Mouse (Mus musculus): ENCODE measurements around the gene Dhx29. TPM values are rescaled to one million over a fixed set of nuclear protein-coding genes. Genes with fewer than 3 reads are reported as not detected.

Dhx29 gene
- polyA plus RNA-seq (2012; rRNA removed), result 2.2 and 2.4 TPM in 2 replicates

DNA sequence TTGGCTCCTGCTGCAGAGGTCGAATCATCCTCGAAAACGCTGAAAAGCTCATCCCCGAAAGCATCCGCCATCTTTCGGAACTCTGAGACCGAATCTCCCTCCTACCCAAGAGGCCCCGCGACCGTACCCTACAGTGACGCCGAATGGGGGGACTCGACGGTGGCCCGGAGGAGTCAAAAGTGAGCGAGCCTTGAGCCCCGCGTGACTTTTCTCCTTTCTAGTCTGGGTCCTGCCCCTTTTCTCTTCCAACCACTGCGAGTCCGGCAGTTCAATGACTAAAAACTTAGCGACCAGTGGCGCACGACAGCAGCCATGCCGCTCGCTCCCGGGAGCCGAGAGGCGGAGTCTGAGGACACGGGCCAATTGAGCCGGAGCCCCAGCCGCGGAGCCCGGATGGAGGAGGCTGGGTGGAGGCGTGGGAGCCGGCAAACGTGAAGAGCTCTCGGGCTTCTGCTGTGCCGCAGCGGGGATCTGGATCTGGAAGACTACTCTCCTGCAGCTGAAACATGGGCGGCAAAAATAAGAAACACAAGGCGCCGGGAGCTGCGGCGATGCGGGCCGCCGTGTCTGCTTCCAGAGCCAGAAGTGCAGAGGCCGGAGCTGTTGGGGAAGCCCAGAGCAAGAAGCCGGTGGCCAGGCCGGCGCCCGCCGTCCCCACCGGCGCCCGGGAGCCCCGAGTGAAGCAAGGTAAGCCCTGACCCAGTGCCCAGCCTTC lies at the start of gene Dhx29, which contains the start of gene Mtrex:
Gene Dhx29, plus strand, starts transcription at position 168 of the 715 bp plus-strand sequence.
Gene Mtrex, minus strand, starts transcription at position 112 of the 715 bp plus-strand sequence.
- peak; percentile 98 for DNase-seq (ENCODE audit: low read depth, low spot score)
- under 1% methylated on average over 57 of the region's 57 CpGs for WGBS

DNA sequence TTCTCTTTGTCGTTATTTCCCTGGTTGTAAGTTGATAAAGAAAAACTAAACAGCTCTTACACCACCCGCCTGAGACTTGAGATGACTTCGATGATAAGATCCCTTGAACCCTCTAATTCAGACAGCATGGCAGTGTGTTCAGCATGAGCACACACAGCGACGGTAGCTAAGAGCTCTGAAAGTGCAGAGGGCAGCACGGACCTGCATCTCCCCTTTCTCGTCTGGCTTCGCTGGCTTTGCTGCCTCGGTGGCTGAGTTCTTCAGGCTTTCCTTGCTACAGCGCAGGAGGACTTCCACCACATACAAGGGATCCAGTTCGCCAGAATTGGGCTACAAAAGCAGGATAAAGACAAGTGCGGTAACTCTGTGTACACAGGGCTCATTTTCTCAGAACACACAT lies 40.0 kb upstream of the Dhx29 start:
- WGBS, result 95% methylated on average over 12 of the region's 12 CpGs
- no peak for DNase-seq (ENCODE audit: low read depth, low spot score)

DNA sequence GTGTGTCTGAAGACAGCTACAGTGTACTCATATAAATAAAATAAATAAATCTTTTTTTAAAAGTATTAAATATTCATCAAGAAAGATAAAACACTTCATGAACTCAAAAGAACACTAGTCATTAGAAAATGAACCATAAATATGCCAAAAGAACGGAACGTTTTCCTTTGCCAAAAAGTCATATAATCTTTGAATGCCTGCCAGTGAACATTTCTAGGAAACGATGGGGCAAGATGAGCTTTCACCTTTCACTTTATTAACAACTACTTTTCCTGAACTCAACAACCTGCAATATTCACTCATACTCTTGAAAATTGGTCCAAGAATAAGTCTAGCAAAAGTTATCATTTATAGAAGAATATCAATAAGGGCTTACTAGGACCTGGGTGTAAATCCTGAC lies 25.1 kb upstream of the Dhx29 start:
- 55% methylated on average over 3 of the region's 3 CpGs for WGBS
- DNase-seq (ENCODE audit: low read depth, low spot score), result no peak

DNA sequence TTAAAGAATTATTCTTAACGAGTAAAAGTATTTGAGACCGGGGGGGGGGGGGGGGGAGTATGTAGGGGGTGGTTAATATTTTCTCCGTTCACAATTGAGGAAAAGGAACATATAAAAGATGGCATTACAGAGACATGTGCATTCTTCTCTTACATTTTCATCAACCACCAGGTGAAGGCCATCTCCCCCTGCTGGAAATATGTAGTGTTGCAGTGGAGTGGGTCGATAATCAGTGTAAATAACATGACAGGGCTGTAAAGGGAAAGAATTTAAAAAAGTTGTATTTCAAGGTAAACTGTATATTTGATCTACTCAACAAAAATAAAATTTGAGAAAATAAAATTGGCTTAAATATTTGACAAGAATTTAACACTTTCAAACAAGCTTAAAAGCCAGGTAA lies 17.6 kb upstream of the Dhx29 start:
- no peak for DNase-seq (ENCODE audit: low read depth, low spot score)
- WGBS, result 39% methylated on average over 4 of the region's 4 CpGs

DNA sequence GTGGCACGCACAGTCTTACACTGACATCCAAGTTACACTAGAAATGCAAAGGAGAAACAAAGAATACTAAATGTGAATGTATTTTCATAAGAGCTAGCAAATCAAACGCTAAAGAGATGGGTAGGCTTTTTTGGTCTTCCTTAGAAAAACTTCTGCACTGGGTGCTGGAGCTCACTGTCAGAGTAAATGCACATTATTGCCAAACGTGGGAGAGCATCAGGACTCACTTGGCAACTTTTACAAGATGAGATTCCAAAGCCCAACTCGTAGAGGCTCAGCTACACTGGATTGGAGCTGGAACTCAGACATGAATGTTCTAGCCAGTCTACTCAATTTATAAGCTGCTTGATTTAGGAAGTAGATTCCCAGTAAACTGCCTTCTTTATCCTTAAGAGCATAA lies 16.8 kb upstream of the Dhx29 start:
- WGBS, result 75% methylated on average over 4 of the region's 4 CpGs
- DNase-seq (ENCODE audit: low read depth, low spot score), result no peak

DNA sequence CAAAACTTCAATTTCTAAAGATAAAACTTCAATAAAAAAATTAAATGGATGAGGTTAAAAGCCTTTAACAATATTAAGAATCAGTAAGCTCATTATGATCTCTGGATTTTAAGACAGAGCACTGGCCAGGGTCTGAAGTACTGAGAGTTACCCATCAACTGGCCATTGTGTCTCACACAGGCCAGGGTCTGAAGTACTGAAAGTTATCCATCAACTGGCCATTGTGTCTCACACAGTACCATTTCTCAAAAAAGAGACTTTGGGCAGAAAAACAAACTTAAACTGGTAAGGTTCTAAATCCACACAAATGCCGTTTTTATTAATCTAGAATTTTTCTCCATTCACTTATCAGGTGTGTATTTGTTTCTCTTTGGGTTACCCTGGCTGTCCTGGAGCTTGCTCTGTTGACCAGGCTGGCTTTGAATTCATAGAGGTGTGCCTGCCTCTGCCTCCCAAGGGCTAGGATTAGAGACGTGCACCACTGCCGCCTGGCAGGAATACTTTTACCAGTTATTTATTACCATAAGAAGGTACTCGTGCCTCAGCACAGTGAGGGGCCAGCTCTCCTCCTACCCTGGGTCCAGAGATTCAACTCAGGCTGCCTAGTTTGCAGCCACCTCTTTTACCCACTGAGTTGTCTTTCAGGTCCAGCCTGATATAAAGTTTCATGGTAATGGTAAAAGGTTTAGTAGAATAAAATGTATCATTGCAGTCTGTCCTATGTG lies 8.0 kb upstream of the Dhx29 start:
- 88% methylated on average over 4 of the region's 4 CpGs for whole genome bisulfite sequencing
- no peak for DNase-seq (ENCODE audit: low read depth, low spot score)

DNA sequence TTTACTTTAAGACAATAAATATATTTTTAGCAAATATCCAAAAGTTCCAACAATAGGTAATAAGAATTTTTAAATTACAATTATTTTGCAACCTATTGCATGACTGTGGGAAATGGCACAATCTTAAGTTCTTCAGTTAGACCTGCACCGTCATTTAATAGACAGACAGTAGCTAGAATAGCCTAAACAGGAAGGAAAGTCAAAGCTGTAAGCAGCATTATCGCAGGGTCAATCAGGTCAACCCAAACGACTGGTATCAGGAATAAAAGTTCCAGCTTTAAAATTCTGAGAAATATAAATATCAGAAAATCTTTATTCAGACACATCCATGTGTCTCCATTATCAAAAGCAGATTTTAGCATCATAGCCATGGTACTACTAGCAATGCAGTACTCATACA lies 6.3 kb upstream of the Dhx29 start:
- 80% methylated on average over 3 of the region's 3 CpGs for WGBS

DNA sequence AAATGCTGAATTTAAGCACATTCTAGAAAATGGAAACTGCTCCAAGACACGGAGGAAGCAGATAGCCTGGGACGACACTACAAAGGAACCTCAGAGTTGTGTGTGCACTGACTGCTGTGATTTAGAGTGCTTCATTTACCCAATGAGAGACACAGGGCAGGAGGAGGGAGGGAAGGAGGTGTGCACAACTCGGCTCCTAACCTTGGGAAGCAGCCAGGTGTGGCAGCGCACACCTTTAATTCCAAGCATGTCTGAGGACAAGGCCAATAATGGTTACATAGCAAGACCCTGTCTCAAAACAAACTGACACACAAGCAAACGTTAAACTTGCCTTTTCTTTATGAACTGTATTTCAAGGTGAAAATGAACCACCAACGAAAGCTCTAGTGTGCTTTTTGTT lies 2.0 kb upstream of the Dhx29 start:
- 16% methylated on average over 6 of the region's 6 CpGs for WGBS
- DNase-seq (ENCODE audit: low read depth, low spot score), result no peak

More for the DNA sequence above, 6.3 kb upstream of the Dhx29 start:
- DNase-seq (ENCODE audit: low read depth, low spot score), result no peak

DNA sequence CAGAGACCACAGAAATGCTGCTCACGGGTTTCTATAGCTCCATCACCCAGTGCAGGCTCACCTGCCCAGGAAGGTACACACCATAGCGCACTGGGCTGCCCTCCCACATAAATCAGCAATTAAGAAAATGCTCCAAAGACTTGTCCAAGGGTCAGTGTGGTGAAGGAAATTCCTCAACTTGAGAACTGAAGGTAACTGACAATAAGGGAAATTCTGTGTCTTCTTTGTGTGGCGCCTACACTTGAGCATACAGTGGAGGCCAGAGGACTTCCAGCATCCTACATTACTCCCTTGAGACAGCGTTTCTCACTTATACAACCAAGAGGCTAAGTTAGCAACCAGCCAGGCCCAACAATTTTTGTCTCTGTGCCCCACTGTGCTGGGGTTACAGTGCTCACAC lies 1.3 kb upstream of the Dhx29 start:
- no peak for DNase-seq (ENCODE audit: low read depth, low spot score)

DNA sequence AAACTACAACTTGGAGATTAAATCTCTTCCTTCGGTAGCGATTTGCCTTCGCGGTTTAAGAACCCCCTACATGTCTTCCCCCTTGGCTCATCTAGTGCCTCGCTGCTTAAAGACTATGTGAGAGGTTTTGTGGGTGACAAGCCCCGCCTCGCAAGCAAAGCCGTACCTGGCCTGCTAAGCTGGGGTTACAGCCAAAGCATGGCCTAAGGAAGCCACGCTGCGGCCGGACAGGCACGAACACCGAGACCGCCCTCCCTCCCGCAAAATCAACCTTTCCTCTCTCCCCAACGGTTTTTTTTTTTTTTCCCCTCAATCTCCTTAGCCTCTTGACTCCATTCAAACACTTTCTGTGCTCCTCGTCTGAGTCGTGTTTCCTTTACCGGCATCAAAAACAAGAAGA lies 458 bp upstream of the Dhx29 start:
- peak; percentile 4 for DNase-seq (ENCODE audit: low read depth, low spot score)
- whole genome bisulfite sequencing, result under 1% methylated on average over 19 of the region's 19 CpGs

More for the DNA sequence above, 1.3 kb upstream of the Dhx29 start:
- 38% methylated on average over 4 of the region's 4 CpGs for WGBS

DNA sequence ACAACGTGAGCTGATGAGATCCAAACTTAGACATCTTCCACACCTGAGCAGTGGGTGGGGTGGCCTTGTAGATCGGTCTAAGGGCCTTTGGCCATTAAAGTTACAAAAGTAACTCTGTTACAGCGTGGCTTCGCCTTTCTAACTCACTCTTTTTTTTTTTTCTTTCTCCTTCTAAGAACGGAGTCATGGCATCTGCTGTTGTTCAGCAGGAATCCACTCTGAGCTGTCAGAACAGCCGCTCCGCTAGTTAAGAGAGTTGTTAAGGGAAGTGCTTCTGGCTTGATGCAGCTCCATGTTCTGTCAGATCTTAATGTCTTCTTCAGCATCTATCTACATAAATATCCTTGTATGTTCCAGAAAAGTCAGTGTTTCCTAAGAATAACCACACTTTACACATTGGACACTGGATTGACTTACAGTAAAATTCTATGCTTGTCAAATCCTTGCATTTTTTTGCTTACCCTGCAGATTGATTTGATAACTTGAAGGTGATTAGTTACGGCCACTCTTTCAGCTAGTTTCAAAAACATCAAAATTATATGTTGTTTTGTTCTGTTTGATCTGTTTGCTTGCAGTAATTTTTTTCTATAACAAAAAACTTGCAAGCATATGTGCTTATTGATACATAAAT lies 899 bp downstream of the Dhx29 start:
- WGBS, result 6% methylated on average over 8 of the region's 8 CpGs
- DNase-seq (ENCODE audit: low read depth, low spot score), result no peak

DNA sequence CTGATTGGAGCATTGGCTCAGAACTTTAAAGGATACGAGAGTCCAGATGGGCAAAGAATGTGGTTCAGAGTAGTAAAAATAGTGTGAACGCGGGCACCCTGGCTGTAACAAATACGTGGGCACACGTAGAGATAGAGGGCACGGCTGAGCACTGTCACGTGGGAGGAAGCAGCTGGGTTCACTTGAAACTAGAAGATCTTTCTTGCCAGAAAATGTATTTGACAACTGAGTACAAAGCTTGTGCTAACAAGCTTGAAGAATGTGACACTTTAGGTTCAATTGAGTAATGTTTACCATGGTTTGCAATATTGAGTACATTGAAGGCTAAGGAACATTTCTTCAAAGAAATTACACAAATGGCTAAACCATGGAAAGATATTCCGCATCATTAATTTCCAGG lies 10.9 kb downstream of the Dhx29 start:
- 94% methylated on average over 8 of the region's 8 CpGs for WGBS
- DNase-seq (ENCODE audit: low read depth, low spot score), result no peak

DNA sequence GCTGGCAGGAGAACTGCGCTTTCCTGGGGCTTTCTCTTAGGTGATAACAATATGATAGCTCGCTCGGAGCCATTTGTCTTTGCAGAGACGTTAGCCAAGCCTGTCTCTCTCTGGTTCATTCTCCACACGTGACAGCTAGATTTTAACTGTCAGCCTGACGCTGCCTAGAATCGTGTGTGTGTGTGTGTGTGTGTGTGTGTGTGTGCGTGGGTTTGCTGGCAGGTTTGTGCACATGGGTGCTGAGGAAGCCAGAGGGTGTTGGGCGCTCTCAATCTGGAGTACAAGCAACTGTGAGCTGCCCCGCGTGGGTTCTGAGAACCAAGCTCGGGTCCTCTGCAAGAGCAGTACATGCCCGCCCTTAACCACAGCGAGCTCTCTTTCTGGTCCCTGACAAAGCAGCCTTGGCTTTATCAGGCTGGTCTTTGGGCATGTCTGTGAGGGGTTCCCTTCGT lies 14.7 kb downstream of the Dhx29 start:
- WGBS, result 81% methylated on average over 15 of the region's 15 CpGs
- no peak for DNase-seq (ENCODE audit: low read depth, low spot score)

DNA sequence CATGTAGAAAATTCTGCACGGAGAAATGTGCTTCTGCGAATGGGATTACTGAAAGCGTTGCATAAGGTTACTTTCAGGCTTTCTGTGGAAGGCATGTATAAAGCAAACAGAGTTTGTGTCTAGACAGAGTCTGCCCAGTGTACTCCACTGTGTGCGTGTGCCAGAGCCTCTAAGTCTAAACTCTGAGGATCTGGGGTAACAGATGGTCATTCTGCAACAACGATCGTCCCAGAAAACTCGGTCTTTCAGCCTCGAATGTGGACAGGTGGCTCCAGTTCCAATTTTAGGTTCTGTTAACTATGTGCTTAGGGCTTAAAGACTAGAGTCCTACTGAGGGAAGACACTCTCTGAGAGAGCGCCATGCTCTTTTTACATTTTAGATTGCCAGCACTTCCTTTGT lies 18.1 kb downstream of the Dhx29 start:
- DNase-seq (ENCODE audit: low read depth, low spot score), result no peak
- WGBS, result 94% methylated on average over 9 of the region's 9 CpGs

DNA sequence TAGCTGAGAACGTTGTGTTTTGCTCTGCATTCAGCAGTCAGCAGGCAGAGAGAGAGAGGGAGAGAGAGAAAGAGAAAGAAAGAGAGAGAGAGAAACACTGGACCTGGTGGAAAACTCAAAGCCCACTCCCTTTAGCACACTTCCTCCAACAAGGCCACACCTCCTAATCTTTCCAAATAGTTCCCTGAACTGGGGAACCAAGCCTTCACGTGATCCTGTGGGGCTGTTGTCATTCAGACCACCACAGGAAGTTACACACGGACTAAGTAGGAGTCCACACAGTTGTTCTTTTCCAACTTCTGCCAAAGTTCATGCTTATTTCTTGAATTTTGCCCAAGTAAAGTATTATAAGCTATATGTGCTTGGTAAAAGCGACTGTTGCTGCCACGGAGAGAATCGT lies 18.6 kb downstream of the Dhx29 start:
- DNase-seq (ENCODE audit: low read depth, low spot score), result no peak
- 90% methylated on average over 6 of the region's 6 CpGs for WGBS

DNA sequence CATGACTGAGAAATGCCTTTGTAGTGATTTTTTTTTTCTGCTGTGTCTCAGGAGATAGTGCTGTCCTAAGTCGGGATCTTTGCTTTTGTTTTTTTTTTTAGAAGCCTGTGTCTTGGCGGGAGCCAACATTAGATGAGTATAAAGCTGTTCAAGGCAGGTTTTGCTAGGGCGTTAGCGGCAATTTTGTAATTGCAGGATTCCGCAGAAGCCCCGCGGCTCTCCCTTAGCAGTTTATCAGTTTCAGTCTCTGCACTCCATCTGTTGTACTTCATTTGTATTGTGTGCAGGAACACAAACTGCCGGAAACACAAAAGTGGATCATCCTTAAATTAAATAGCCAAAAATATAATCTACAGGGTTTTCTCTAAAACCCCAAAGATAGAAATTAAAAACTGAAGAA lies 26.8 kb downstream of the Dhx29 start:
- no peak for DNase-seq (ENCODE audit: low read depth, low spot score)
- 94% methylated on average over 8 of the region's 8 CpGs for WGBS

DNA sequence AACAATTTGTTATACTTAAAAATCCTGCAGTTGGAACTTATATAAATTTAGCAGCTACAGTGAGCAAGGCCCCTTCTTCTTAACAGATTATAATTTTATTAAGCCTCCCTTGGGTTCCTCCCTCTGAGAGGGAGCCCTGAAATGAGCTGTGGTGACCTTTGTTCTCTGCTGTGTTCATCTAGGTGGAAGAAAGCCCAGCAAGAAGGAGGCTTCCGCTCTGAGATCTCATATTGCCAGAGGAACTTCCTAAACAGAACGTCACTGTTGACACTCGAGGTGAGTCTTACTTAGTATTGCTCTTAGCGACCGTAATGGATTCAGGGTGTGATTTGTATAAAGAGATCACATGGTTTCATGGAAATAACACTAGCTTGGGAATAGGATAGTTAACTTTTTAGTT lies 35.8 kb downstream of the Dhx29 start:
- no peak for DNase-seq (ENCODE audit: low read depth, low spot score)
- 53% methylated on average over 5 of the region's 5 CpGs for WGBS

DNA sequence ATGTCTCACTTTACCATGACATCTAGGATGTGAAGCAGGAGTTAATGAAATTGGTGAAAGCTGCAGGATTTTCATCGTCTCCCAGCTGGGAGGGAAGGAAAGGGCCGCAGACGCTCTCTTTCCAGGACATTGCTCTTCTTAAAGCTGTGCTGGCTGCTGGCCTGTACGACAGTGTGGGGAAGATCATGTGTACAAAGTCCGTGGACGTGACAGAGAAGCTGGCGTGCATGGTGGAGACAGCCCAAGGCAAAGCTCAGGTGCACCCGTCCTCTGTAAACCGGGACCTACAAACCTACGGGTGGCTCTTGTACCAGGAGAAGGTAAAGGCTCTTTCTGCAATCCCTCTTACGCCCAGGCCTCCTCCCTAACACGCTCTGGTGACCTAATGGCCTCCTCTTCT lies 37.2 kb downstream of the Dhx29 start:
- 95% methylated on average over 12 of the region's 12 CpGs for WGBS
- DNase-seq (ENCODE audit: low read depth, low spot score), result no peak

DNA sequence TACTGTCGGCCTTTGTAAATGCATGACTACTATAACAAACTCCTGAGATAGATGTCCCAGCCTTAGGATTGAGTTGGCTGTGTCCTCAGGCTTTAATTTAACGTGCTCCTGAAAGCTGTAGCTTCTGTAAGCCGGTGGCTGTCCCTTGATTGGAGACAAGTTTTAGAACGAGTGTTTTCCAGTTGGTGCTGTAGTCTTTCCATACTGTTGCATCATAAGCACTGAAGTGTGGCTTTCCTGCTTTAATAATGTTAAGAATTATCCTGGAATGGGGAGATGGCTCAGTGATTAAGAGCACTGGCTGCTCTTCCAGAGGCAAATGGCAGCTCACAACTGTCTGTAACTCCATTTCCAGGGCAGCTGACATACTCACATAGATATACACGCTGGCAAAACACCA lies 40.0 kb downstream of the Dhx29 start:
- DNase-seq (ENCODE audit: low read depth, low spot score), result no peak
- 91% methylated on average over 5 of the region's 5 CpGs for WGBS

DNA sequence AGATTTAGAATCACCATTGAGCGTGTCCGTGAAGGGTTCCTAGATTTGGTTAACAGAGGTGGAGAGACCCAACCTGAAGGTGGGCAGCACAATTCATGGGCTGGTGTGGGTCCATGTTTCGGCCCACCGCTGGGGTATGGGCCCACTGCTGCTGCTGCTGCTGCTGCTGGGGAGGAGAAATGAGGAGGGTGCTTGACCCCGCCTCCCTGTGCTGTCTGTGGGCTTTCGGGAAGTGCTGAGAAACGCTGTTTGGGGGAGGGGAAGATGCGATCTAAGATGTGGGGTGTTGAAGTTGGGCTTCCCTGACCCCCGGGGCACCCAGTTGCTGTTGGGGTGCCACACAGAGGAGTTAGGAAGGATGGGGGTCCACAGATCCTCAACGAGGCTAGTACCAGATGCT lies 49.5 kb downstream of the Dhx29 start:
- no peak for DNase-seq (ENCODE audit: low read depth, low spot score)
- 38% methylated on average over 10 of the region's 10 CpGs for WGBS
